Mouse (Mus musculus) inflammation-experienced regulatory T-cells (primary cell): ENCODE results near the gene H2-Q6. TPM values are rescaled to one million over a fixed set of nuclear protein-coding genes. Genes with fewer than 3 reads are reported as not detected.

ENCODE experiments used
- polyA plus RNA-seq, 2 experiments: library from polyadenylated mRNA; unstranded; fragments of 100-300 nt; shearing (Covaris generic); gene quantifications; one replicate each; pipeline ENCODE4 v1.2.1; 2017

The H2-Q6 gene
- polyA plus RNA-seq, result 100 to 1,000 TPM; 686 to 886 TPM

GRCm38 (mm10) chr17:35424624-35425416 is at the start of gene H2-Q6:
Gene H2-Q6, plus strand, starts transcription at chr17:35424850.

GRCm38 (mm10) chr17:35379369-35379728 is 45.3 kb upstream of the H2-Q6 start, which contains the start of gene H2-Q4:
Gene H2-Q4, plus strand, starts transcription at chr17:35379617.

GRCm38 (mm10) chr17:35438885-35439284 is 14.2 kb downstream of the H2-Q6 start, which contains the start of gene H2-Q7:
Gene H2-Q7, plus strand, starts transcription at chr17:35439155.

GRCm38 (mm10) chr17:35469842-35470751 is 45.4 kb downstream of the H2-Q6 start, which contains the start of gene H2-Q10:
Gene H2-Q10, plus strand, starts transcription at chr17:35470089.

Other genes starting within 250 kb of the H2-Q6 start
- gene Aif1, start 248.8 kb upstream of the H2-Q6 start, polyA plus RNA-seq, result 1 to 10 TPM; 1.9 to 8.1 TPM
- 1 to 10 TPM; 5.7 to 8.4 TPM for gene Lst1, start 236.4 kb upstream of the H2-Q6 start, polyA plus RNA-seq
- gene Ltb, start 230.4 kb upstream of the H2-Q6 start, polyA plus RNA-seq, result 1,000 to 10,000 TPM; 1,692 to 1,979 TPM
- 10 to 100 TPM; 34.2 to 54.8 TPM for gene Tnf, start 222.8 kb upstream of the H2-Q6 start, polyA plus RNA-seq
- 100 to 1,000 TPM in 1 of 2 experiments, 10 to 100 TPM in 1; 56.6 to 152 TPM for gene Lta, start 219.5 kb upstream of the H2-Q6 start, polyA plus RNA-seq
- not detected for gene Gm16181, start 204.0 kb upstream of the H2-Q6 start, polyA plus RNA-seq
- gene Atp6v1g2, start 191.2 kb upstream of the H2-Q6 start, polyA plus RNA-seq, result 1 to 10 TPM; 4.5 to 5.5 TPM
- gene Nfkbil1, start 189.1 kb upstream of the H2-Q6 start, polyA plus RNA-seq, result 10 to 100 TPM; 15.6 to 29.3 TPM
- gene Ddx39b, start 183.1 kb upstream of the H2-Q6 start, polyA plus RNA-seq, result 100 to 1,000 TPM; 211 to 230 TPM
- gene H2-D1, start 162.1 kb upstream of the H2-Q6 start, polyA plus RNA-seq, result 1,000 to 10,000 TPM; 5,968 to 6,679 TPM
- 1 to 10 TPM in 1 of 2 experiments, under 1 TPM in 1; 0.48 to 1.8 TPM for gene H2-Q1, start 104.4 kb upstream of the H2-Q6 start, polyA plus RNA-seq
- gene H2-Q2, start 82.6 kb upstream of the H2-Q6 start, polyA plus RNA-seq, result 10 to 100 TPM; 15.6 to 19.4 TPM
- 10 to 100 TPM; 33.5 to 46.7 TPM for gene H2-Q4, start 45.2 kb upstream of the H2-Q6 start, polyA plus RNA-seq
- gene H2-Q7, start 14.3 kb downstream of the H2-Q6 start, polyA plus RNA-seq, result 1,000 to 10,000 TPM; 2,137 to 2,431 TPM
- 10 to 100 TPM; 24.7 to 30.9 TPM for gene H2-Q10, start 45.2 kb downstream of the H2-Q6 start, polyA plus RNA-seq
- 1 to 10 TPM in 1 of 2 experiments, under 1 TPM in 1; 0.40 to 1.3 TPM for gene Pou5f1, start 81.2 kb downstream of the H2-Q6 start, polyA plus RNA-seq
- gene Tcf19, start 92.0 kb downstream of the H2-Q6 start, polyA plus RNA-seq, result 10 to 100 TPM; 12.6 to 27.6 TPM
- gene Cchcr1, start 92.2 kb downstream of the H2-Q6 start, polyA plus RNA-seq, result 10 to 100 TPM; 10.7 to 18.4 TPM
- gene Psors1c2, start 108.4 kb downstream of the H2-Q6 start, polyA plus RNA-seq, result not detected
- gene Cdsn, start 127.3 kb downstream of the H2-Q6 start, polyA plus RNA-seq, result not detected
- not detected for gene 2300002M23Rik, start 142.6 kb downstream of the H2-Q6 start, polyA plus RNA-seq
- not detected for gene Sfta2, start 176.7 kb downstream of the H2-Q6 start, polyA plus RNA-seq
- gene Gm9573, start 201.8 kb downstream of the H2-Q6 start, polyA plus RNA-seq, result not detected
- not detected for gene Mucl3, start 218.8 kb downstream of the H2-Q6 start, polyA plus RNA-seq
- 10 to 100 TPM; 27.1 to 30.7 TPM for gene Vars2, start 242.7 kb downstream of the H2-Q6 start, polyA plus RNA-seq
- 10 to 100 TPM; 24.3 to 29.4 TPM for gene Gtf2h4, start 248.9 kb downstream of the H2-Q6 start, polyA plus RNA-seq